Mouse (Mus musculus) forebrain, embryonic 11.5 days (tissue): ENCODE measurements at regions not wholly inside any gene's neighbourhood (a gene's known extent, or its start where the extent isn't known, plus 50 kb on each side); places are given as distances from the start of the nearest gene placed in this dataset.
A peak's percentile ranks its signal among the peaks of the same experiment; 100 is the strongest.

Experiments used
- ATAC-seq: fragments of 200-750 bp; cut with Nextera tagmentation; replicated peaks from 2 replicates; pipeline ENCODE4 v1.8.0; 2017; ENCODE audit warnings: moderate TSS enrichment; ENCODE audit not compliant: low FRiP score
- DNase-seq: peaks from one replicate; pipeline ENCODE4 v3.0.0-alpha.2; 2017; ENCODE audit warnings: low spot score
- H3K27ac ChIP-seq: fragments of 300-500 bp; sonication (generic); 2 replicates; pipeline ENCODE4 v1.5.1; 2014; ENCODE audit warnings: low read depth, low read length
- H3K27me3 ChIP-seq: fragments of 300-500 bp; sonication (generic); 2 replicates; pipeline ENCODE4 v1.6.1; 2014; ENCODE audit warnings: mild to moderate bottlenecking, low read length, mixed read lengths; ENCODE audit not compliant: control insufficient read depth, insufficient read depth
- H3K36me3 ChIP-seq: fragments of 300-500 bp; sonication (generic); 2 replicates; pipeline ENCODE4 v1.6.1; 2014; ENCODE audit warnings: mild to moderate bottlenecking, low read length, moderate library complexity, mixed read lengths; ENCODE audit not compliant: control insufficient read depth, insufficient read depth
- H3K4me1 ChIP-seq: fragments of 300-500 bp; sonication (generic); replicated peaks from 2 replicates; pipeline ENCODE4 v1.6.1; 2014; ENCODE audit warnings: low read length, mixed read lengths; ENCODE audit not compliant: control insufficient read depth, insufficient read depth
- H3K4me2 ChIP-seq: fragments of 300-500 bp; sonication (generic); 2 replicates; pipeline ENCODE4 v1.6.1; 2014; ENCODE audit warnings: low read depth, mild to moderate bottlenecking, low read length, moderate library complexity, mixed read lengths; ENCODE audit not compliant: severe bottlenecking
- H3K4me3 ChIP-seq: fragments of 300-500 bp; sonication (generic); 2 replicates; pipeline ENCODE4 v1.5.1; 2014; ENCODE audit warnings: low read depth, low read length
- H3K9ac ChIP-seq: fragments of 300-500 bp; sonication (generic); 2 replicates; pipeline ENCODE4 v1.6.1; 2014; ENCODE audit warnings: low read length
- H3K9me3 ChIP-seq: fragments of 300-500 bp; sonication (generic); 2 replicates; pipeline ENCODE4 v1.6.1; 2016; ENCODE audit warnings: low read length, mixed read lengths; ENCODE audit not compliant: control insufficient read depth
- WGBS: fragments of 180-500 bp; shearing (Covaris S2); extraction: QIAGEN DNeasy Blood & Tissue Kit; methylation state at CpG from one replicate; pipeline ENCODE4 v1.1.7; 2014; 5-methylcytosine and 5-hydroxymethylcytosine counted together

GRCm38 (mm10) chr14:123116337-123116736 is 132.5 kb upstream of the Tmtc4 start:
- Histone ChIP-seq H3K4me3 (no peak overlapping the region), H3K4me1 (no peaks in the 10 kb centered on the region), H3K27ac (no peak overlapping the region), H3K27me3 (no peaks in the 10 kb centered on the region), H3K36me3 (no peaks in the 10 kb centered on the region), H3K9ac (no peak overlapping the region), H3K4me2 (no peak overlapping the region), H3K9me3 (no peaks in the 10 kb centered on the region)
- DNase-seq (no peak), ATAC-seq (no peak)
- WGBS = 86% methylated on average over 1 of the region's 1 CpGs

GRCm38 (mm10) chr14:123110533-123110932 is 126.7 kb upstream of the Tmtc4 start:
- Histone ChIP-seq H3K27ac (no peak overlapping the region), H3K36me3 (no peaks in the 10 kb centered on the region), H3K9ac (no peak overlapping the region), H3K9me3 (no peaks in the 10 kb centered on the region), H3K4me3 (no peak overlapping the region), H3K4me1 (no peaks in the 10 kb centered on the region), H3K4me2 (no peak overlapping the region), H3K27me3 (no peaks in the 10 kb centered on the region)
- ATAC-seq (no peak), DNase-seq (no peak)
- 79% methylated on average over 2 of the region's 2 CpGs for WGBS

- H3K27ac ChIP-seq = no peak overlapping the region
- DNase-seq = no peak
- no peaks in the 10 kb centered on the region for H3K9me3 ChIP-seq
- no peak overlapping the region for H3K9ac ChIP-seq
- no peak overlapping the region for H3K4me3 ChIP-seq
- no peak for ATAC-seq
- H3K4me1 ChIP-seq = no peaks in the 10 kb centered on the region
- no peak overlapping the region for H3K4me2 ChIP-seq
- H3K27me3 ChIP-seq = no peaks in the 10 kb centered on the region
- H3K36me3 ChIP-seq = no peaks in the 10 kb centered on the region
- WGBS = 84% methylated on average over 1 of the region's 1 CpGs
Observed at GRCm38 (mm10) chr14:123100371-123100770, 116.5 kb upstream of the Tmtc4 start.

GRCm38 (mm10) chr14:123096086-123096485 is 112.3 kb upstream of the Tmtc4 start:
- Histone ChIP-seq H3K4me1 (no peaks in the 10 kb centered on the region), H3K9ac (no peak overlapping the region), H3K36me3 (no peaks in the 10 kb centered on the region), H3K4me2 (no peak overlapping the region), H3K27ac (no peak overlapping the region), H3K4me3 (no peak overlapping the region), H3K9me3 (no peaks in the 10 kb centered on the region), H3K27me3 (no peaks in the 10 kb centered on the region)
- ATAC-seq = no peak
- DNase-seq = no peak
- 83% methylated on average over 2 of the region's 2 CpGs for WGBS

GRCm38 (mm10) chr14:123082065-123082464 is 98.2 kb upstream of the Tmtc4 start:
- no peaks in the 10 kb centered on the region for H3K4me1 ChIP-seq
- H3K9me3 ChIP-seq = no peaks in the 10 kb centered on the region
- no peaks in the 10 kb centered on the region for H3K27me3 ChIP-seq
- no peak overlapping the region for H3K27ac ChIP-seq
- no peak overlapping the region for H3K4me2 ChIP-seq
- no peaks in the 10 kb centered on the region for H3K36me3 ChIP-seq
- H3K4me3 ChIP-seq = no peak overlapping the region
- 94% methylated on average over 1 of the region's 1 CpGs for WGBS
- no peak overlapping the region for H3K9ac ChIP-seq
- no peak for ATAC-seq
- no peak for DNase-seq

DNA sequence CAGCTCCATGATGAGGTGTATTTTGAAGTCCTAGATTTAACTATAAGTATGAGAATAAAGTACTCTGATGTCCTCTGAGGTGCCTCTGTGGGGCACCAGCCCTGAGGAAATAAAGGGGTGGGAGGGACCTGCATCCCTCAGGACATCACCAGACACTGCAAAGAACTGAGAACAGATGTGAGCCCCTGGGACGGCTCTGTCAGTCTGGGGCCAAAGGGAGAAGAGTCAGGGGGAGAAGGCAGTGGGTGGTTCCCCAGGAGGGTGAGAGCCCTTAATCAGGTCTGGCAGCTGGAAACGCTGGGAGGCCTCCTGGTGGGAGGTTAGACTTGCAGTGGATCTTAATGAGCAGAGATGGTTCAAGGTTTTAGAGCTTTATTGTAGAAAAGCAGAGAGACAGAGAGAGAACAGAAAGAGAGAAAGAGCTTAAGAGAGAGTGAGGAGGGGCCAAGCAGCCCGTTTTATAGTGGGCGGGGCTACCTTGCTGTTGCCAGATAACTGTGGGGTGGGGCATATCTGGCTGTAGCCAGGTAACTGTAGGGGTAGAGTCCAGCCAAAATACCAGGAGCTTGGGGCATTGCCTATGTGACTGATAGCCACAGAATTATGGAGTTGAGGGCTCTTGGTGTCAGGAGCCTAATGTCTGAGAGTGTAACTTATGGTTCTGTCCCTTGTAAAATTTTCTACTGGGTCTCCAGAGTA is 97.3 kb upstream of the Tmtc4 start:
- Histone ChIP-seq H3K27ac (no peak overlapping the region), H3K36me3 (no peaks in the 10 kb centered on the region), H3K9me3 (no peaks in the 10 kb centered on the region), H3K9ac (no peak overlapping the region), H3K4me3 (no peak overlapping the region), H3K4me1 (no peaks in the 10 kb centered on the region), H3K4me2 (no peak overlapping the region), H3K27me3 (no peaks in the 10 kb centered on the region)
- DNase-seq (no peak), ATAC-seq (no peak)
- WGBS = 40% methylated on average over 4 of the region's 4 CpGs

GRCm38 (mm10) chr14:123079733-123080132 is 95.9 kb upstream of the Tmtc4 start:
- H3K4me3 ChIP-seq = no peak overlapping the region
- whole genome bisulfite sequencing = 87% methylated on average over 2 of the region's 2 CpGs
- no peak overlapping the region for H3K9ac ChIP-seq
- no peak for DNase-seq
- H3K27me3 ChIP-seq = no peaks in the 10 kb centered on the region
- no peaks in the 10 kb centered on the region for H3K4me1 ChIP-seq
- H3K27ac ChIP-seq = no peak overlapping the region
- no peaks in the 10 kb centered on the region for H3K9me3 ChIP-seq
- no peaks in the 10 kb centered on the region for H3K36me3 ChIP-seq
- ATAC-seq = no peak
- no peak overlapping the region for H3K4me2 ChIP-seq

DNA sequence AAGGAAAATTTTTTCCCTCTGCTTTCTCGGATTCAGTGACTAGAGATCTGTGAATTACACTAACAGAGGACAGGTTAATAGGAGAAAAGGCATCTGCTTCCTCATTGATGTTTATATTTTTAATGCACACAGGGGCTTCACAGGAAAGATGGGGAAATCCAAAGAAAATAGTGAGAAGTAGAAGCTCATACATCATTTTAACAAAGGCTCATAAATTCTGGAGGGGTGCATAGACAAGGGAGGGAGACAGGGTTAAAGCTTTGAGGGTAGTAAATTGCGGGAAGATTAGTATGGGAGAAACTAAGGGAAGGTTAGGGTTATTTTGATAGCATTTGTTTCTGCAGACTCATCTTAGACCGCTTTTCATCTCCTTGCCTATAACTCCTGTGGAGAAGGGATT is 95.0 kb upstream of the Tmtc4 start:
- H3K9ac ChIP-seq = no peak overlapping the region
- DNase-seq (no peak), ATAC-seq (no peak)
- no peaks in the 10 kb centered on the region for H3K9me3 ChIP-seq
- no peaks in the 10 kb centered on the region for H3K4me1 ChIP-seq
- H3K4me3 ChIP-seq = no peak overlapping the region
- no peak overlapping the region for H3K27ac ChIP-seq
- H3K4me2 ChIP-seq = no peak overlapping the region
- H3K36me3 ChIP-seq = no peaks in the 10 kb centered on the region
- WGBS = 84% methylated on average over 3 of the region's 3 CpGs
- no peaks in the 10 kb centered on the region for H3K27me3 ChIP-seq

DNA sequence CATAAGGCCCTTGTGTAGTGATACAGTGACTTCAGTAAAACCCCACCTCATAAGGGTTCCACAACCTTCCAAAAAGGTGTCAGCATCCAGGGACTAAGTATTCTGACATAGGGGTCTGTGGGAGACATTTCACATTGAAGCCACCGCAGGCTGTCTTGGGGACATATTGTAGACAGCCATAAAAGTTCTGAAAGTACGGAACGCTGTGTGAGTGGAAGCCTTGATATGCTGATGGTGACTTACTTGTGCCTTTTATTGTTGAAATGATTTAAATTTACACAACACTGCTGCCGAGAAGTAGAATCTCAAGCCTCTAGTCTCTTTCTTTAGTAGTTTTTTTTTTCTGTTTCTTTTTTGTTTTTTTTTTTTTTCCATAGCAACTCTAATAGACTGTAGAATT is 82.5 kb upstream of the Tmtc4 start:
- 93% methylated on average over 4 of the region's 4 CpGs for WGBS
- Histone ChIP-seq H3K27me3 (no peaks in the 10 kb centered on the region), H3K9me3 (no peaks in the 10 kb centered on the region), H3K36me3 (no peaks in the 10 kb centered on the region), H3K4me1 (peaks cover 4% of the 10 kb centered on the region; the same call in 1 of the 2 replicates), H3K4me3 (no peak overlapping the region), H3K4me2 (no peak overlapping the region), H3K27ac (peak overlapping the region; percentile 26; the same call in 1 of the 2 replicates), H3K9ac (no peak overlapping the region)
- ATAC-seq (no peak), DNase-seq (no peak)
